Mouse (Mus musculus): ENCODE results near the gene Mum1.

GRCm38 (mm10) chr10:80207201-80207600 is 19.0 kb upstream of the Mum1 start:
- no peak for TF ChIP-seq CTCF (conservative IDR thresholded peaks at IDR 0.05; ENCODE audit: low read length)
- TF ChIP-seq POU5F1 (IDR thresholded peaks at IDR 0.05; ENCODE audit: borderline replicate concordance, low read length) = no peak
- no peak for TF ChIP-seq NANOG (IDR thresholded peaks at IDR 0.05; ENCODE audit: borderline replicate concordance, low read length)
